Mouse (Mus musculus) Patski (cell line): ENCODE data around the gene Nrxn3. TPM values are rescaled to one million over a fixed set of nuclear protein-coding genes. Genes with fewer than 3 reads are reported as not detected.

Experiments used
- ATAC-seq: fragments of 100-300 bp; one replicate; pipeline ENCODE4 v1.8.0; 2021
- CTCF ChIA-PET: fragments of 350-600 bp; sonication (Branson Sonifier 250); formaldehyde crosslinking; loops from one replicate; lab custom pipeline; 2022; ENCODE audit warnings: inconsistent platforms; lab: Charles Lee
- POLR2A ChIA-PET: fragments of 350-600 bp; sonication (Branson Sonifier 250); formaldehyde crosslinking; loops from one replicate; lab custom pipeline; 2022; ENCODE audit warnings: antibody characterized with exemption, inconsistent platforms; lab: Charles Lee
- DNase-seq: peaks from one replicate; pipeline ENCODE4 v3.0.0-alpha.2; 2011; ENCODE audit warnings: low read depth, low spot score
- H3K27me3 ChIP-seq: fragments of 371-371 bp; one replicate; pipeline ENCODE4 v1.5.1; 2021
- CTCF ChIP-seq: fragments of 100-300 bp; IDR thresholded peaks from one replicate; pipeline ENCODE4 v1.5.1; 2021
- in situ Hi-C: fragments of 300-500 bp; cut with MboI; formaldehyde crosslinking; loops from 3 replicates; pipeline ENCODE4 v1.11.1; 2018; ENCODE audit warnings: low pct_unique_long_range_greater_than_20kb, mixed read lengths
- polyA plus RNA-seq: library from polyadenylated mRNA; unstranded; gene quantifications from one replicate; pipeline ENCODE4 v1.2.3, GENCODE M21; 2021

Nrxn3 gene
- polyA plus RNA-seq, 1 experiment from 2014 or later: not detected

GRCm38 (mm10) chr12:88737081-88737480 lies 14.4 kb downstream of the Nrxn3 start:
- in situ Hi-C loops: no loop called here
- DNase-seq (no peak), ATAC-seq (no peak)
- ChIA-PET POLR2A (no interaction called here), CTCF (no interaction called here)
- no peak for TF ChIP-seq CTCF
- no peaks in the 10 kb centered on the region for H3K27me3 ChIP-seq

- in situ Hi-C loops: no loop called here
- no peak for ATAC-seq
- no peaks in the 10 kb centered on the region for H3K27me3 ChIP-seq
- ChIA-PET CTCF (no interaction called here), POLR2A (no interaction called here)
- DNase-seq: no peak
- TF ChIP-seq CTCF: no peak
Measured at GRCm38 (mm10) chr12:88738616-88739015, 15.9 kb downstream of the Nrxn3 start.

GRCm38 (mm10) chr12:88746788-88747187 lies 24.1 kb downstream of the Nrxn3 start:
- ChIA-PET CTCF (no interaction called here), POLR2A (no interaction called here)
- TF ChIP-seq CTCF: no peak
- no peaks in the 10 kb centered on the region for H3K27me3 ChIP-seq
- no peak for ATAC-seq
- in situ Hi-C loops: no loop called here
- no peak for DNase-seq

- in situ Hi-C loops: no loop called here
- POLR2A ChIA-PET: no interaction called here
Measured at GRCm38 (mm10) chr12:88764791-88765190, 42.1 kb downstream of the Nrxn3 start.

GRCm38 (mm10) chr12:88774666-88775065 lies 52.0 kb downstream of the Nrxn3 start:
- DNase-seq (no peak), ATAC-seq (no peak)
- CTCF ChIA-PET: no interaction called here
- H3K27me3 ChIP-seq: no peaks in the 10 kb centered on the region
- POLR2A ChIA-PET: no interaction called here
- no peak for TF ChIP-seq CTCF
- in situ Hi-C loops: no loop called here

More at GRCm38 (mm10) chr12:88764791-88765190, 42.1 kb downstream of the Nrxn3 start:
- H3K27me3 ChIP-seq: no peaks in the 10 kb centered on the region
- no peak for TF ChIP-seq CTCF
- no peak for ATAC-seq
- DNase-seq: no peak
- CTCF ChIA-PET: no interaction called here

- in situ Hi-C loops: no loop called here
- POLR2A ChIA-PET: no interaction called here
- TF ChIP-seq CTCF: no peak
Measured at GRCm38 (mm10) chr12:88778036-88778435, 55.4 kb downstream of the Nrxn3 start.

GRCm38 (mm10) chr12:88784199-88785147 lies 61.8 kb downstream of the Nrxn3 start:
- TF ChIP-seq CTCF: no peak
- POLR2A ChIA-PET: no interaction called here
- CTCF ChIA-PET: no interaction called here
- no peaks in the 10 kb centered on the region for H3K27me3 ChIP-seq
- ATAC-seq (no peak), DNase-seq (no peak)
- in situ Hi-C loops: no loop called here

More at GRCm38 (mm10) chr12:88778036-88778435, 55.4 kb downstream of the Nrxn3 start:
- CTCF ChIA-PET: no interaction called here
- ATAC-seq (no peak), DNase-seq (no peak)
- no peaks in the 10 kb centered on the region for H3K27me3 ChIP-seq

- in situ Hi-C loops: no loop called here
Measured at GRCm38 (mm10) chr12:88793314-88793713, 70.6 kb downstream of the Nrxn3 start.

GRCm38 (mm10) chr12:88800990-88801655 lies 78.4 kb downstream of the Nrxn3 start:
- DNase-seq: no peak

More at GRCm38 (mm10) chr12:88793314-88793713, 70.6 kb downstream of the Nrxn3 start:
- ATAC-seq (no peak), DNase-seq (no peak)
- no peak for TF ChIP-seq CTCF
- POLR2A ChIA-PET: no interaction called here
- CTCF ChIA-PET: interaction anchor here (1.2 to 1.5 kb wide), 2 partner anchors 12 to 147 kb away, joined by 3 read pairs; no protein-coding TSS in a partner anchor
- no peaks in the 10 kb centered on the region for H3K27me3 ChIP-seq

GRCm38 (mm10) chr12:88801656-88802007 lies 79.0 kb downstream of the Nrxn3 start:
- no peak for ATAC-seq
- DNase-seq: no peak
- H3K27me3 ChIP-seq: no peaks in the 10 kb centered on the region
- CTCF ChIA-PET: no interaction called here
- POLR2A ChIA-PET: no interaction called here
- in situ Hi-C loops: no loop called here
- no peak for TF ChIP-seq CTCF

More at GRCm38 (mm10) chr12:88800990-88801655, 78.4 kb downstream of the Nrxn3 start:
- in situ Hi-C loops: no loop called here
- POLR2A ChIA-PET: no interaction called here
- no peak for ATAC-seq
- no peaks in the 10 kb centered on the region for H3K27me3 ChIP-seq
- CTCF ChIA-PET: no interaction called here
- TF ChIP-seq CTCF: no peak

GRCm38 (mm10) chr12:88808947-88809346 lies 86.3 kb downstream of the Nrxn3 start:
- DNase-seq (no peak), ATAC-seq (no peak)
- no peaks in the 10 kb centered on the region for H3K27me3 ChIP-seq
- TF ChIP-seq CTCF: no peak
- in situ Hi-C loops: no loop called here
- POLR2A ChIA-PET: no interaction called here
- CTCF ChIA-PET: no interaction called here
